Mouse (Mus musculus) testis, adult 2 months (tissue): ENCODE measurements around the gene Zfp62.

Source experiments
- CTCF ChIP-seq: fragments of 200-500 bp; IDR thresholded peaks from 2 replicates; pipeline ENCODE4 v1.5.1; 2012; ENCODE audit warnings: low read depth, mild to moderate bottlenecking, inconsistent platforms, low read length, moderate library complexity; ENCODE audit not compliant: control insufficient read depth, insufficient read depth, insufficient replicate concordance
- POLR2A ChIP-seq: fragments of 200-500 bp; IDR thresholded peaks from 2 replicates; pipeline ENCODE4 v1.6.1; 2012; ENCODE audit warnings: low read depth, mild to moderate bottlenecking, inconsistent platforms, low read length, moderate library complexity; ENCODE audit not compliant: control insufficient read depth

- no peak for TF ChIP-seq CTCF
- no peak for TF ChIP-seq POLR2A
Observed at GRCm38 (mm10) chr11:49195819-49196322, 7.2 kb upstream of the Zfp62 start.
